Mouse (Mus musculus): ENCODE results near the gene Prkn. TPM values are rescaled to one million over a fixed set of nuclear protein-coding genes. Genes with fewer than 3 reads are reported as not detected.

The Prkn gene
- total and polyA plus RNA-seq, 2 experiments, result 2.5 to 8.9 TPM

- no peak overlapping the region for H3K4me3 ChIP-seq (ENCODE audit: insufficient read depth, low read depth, low read length)
- WGBS, result 88% methylated on average over 4 of the region's 4 CpGs
- TF ChIP-seq CTCF (IDR thresholded peaks at IDR 0.05; ENCODE audit: low read depth, low read length), result no peak
- TF ChIP-seq POLR2A (IDR thresholded peaks at IDR 0.05; ENCODE audit: extremely low read depth, insufficient read depth, low read length), result no peak
- DNase-seq (ENCODE audit: extremely low read depth, low read depth, low spot score), result no peak
- no peaks in the 10 kb centered on the region for H3K36me3 ChIP-seq (ENCODE audit: control insufficient read depth, insufficient read depth, low read length)
- H3K27ac ChIP-seq (replicated peaks; ENCODE audit: insufficient read depth, low read depth, low read length), result no peak overlapping the region
- no peaks in the 10 kb centered on the region for H3K79me2 ChIP-seq (ENCODE audit: control insufficient read depth, insufficient read depth, low read length)
- H3K4me1 ChIP-seq (ENCODE audit: control insufficient read depth, insufficient read depth, low read length), result no peaks in the 10 kb centered on the region
- peaks cover 4% of the 10 kb centered on the region; the same call in 1 of the 2 replicates for H3K27me3 ChIP-seq (ENCODE audit: control insufficient read depth, insufficient read depth, low read length)
- no peak overlapping the region for H3K9ac ChIP-seq (ENCODE audit: low read depth, low read length)
These were observed 1091.5 kb downstream of the Prkn start for GRCm38 (mm10) chr17:11931641-11932040.

GRCm38 (mm10) chr17:11933737-11934136 is 1093.6 kb downstream of the Prkn start:
- Histone ChIP-seq H3K4me1 (ENCODE audit: control insufficient read depth, insufficient read depth, low read length) (no peaks in the 10 kb centered on the region), H3K9ac (ENCODE audit: low read depth, low read length) (no peak overlapping the region), H3K36me3 (ENCODE audit: control insufficient read depth, insufficient read depth, low read length) (no peaks in the 10 kb centered on the region), H3K79me2 (ENCODE audit: control insufficient read depth, insufficient read depth, low read length) (no peaks in the 10 kb centered on the region), H3K4me3 (ENCODE audit: insufficient read depth, low read depth, low read length) (no peak overlapping the region), H3K27me3 (ENCODE audit: control insufficient read depth, insufficient read depth, low read length) (peaks cover 4% of the 10 kb centered on the region; the same call in 1 of the 2 replicates), H3K27ac (replicated peaks; ENCODE audit: insufficient read depth, low read depth, low read length) (no peak overlapping the region)
- DNase-seq (ENCODE audit: extremely low read depth, low read depth, low spot score), result no peak
- 76% methylated on average over 5 of the region's 5 CpGs for WGBS
- TF ChIP-seq POLR2A (IDR thresholded peaks at IDR 0.05; ENCODE audit: extremely low read depth, insufficient read depth, low read length), result no peak
- no peak for TF ChIP-seq CTCF (IDR thresholded peaks at IDR 0.05; ENCODE audit: low read depth, low read length)

GRCm38 (mm10) chr17:11947436-11947835 is 1107.3 kb downstream of the Prkn start:
- no peak for DNase-seq (ENCODE audit: extremely low read depth, low read depth, low spot score)
- Histone ChIP-seq H3K4me1 (ENCODE audit: control insufficient read depth, insufficient read depth, low read length) (no peaks in the 10 kb centered on the region), H3K27me3 (ENCODE audit: control insufficient read depth, insufficient read depth, low read length) (no peaks in the 10 kb centered on the region), H3K79me2 (ENCODE audit: control insufficient read depth, insufficient read depth, low read length) (no peaks in the 10 kb centered on the region), H3K27ac (replicated peaks; ENCODE audit: insufficient read depth, low read depth, low read length) (no peak overlapping the region), H3K36me3 (ENCODE audit: control insufficient read depth, insufficient read depth, low read length) (no peaks in the 10 kb centered on the region), H3K4me3 (ENCODE audit: insufficient read depth, low read depth, low read length) (no peak overlapping the region), H3K9ac (ENCODE audit: low read depth, low read length) (no peak overlapping the region)
- TF ChIP-seq CTCF (IDR thresholded peaks at IDR 0.05; ENCODE audit: low read depth, low read length) (no peak), POLR2A (IDR thresholded peaks at IDR 0.05; ENCODE audit: extremely low read depth, insufficient read depth, low read length) (no peak)
- WGBS, result 86% methylated on average over 3 of the region's 3 CpGs

GRCm38 (mm10) chr17:11949551-11950197 is 1109.5 kb downstream of the Prkn start:
- Histone ChIP-seq H3K9ac (ENCODE audit: low read depth, low read length) (no peak overlapping the region), H3K79me2 (ENCODE audit: control insufficient read depth, insufficient read depth, low read length) (no peaks in the 10 kb centered on the region), H3K27me3 (ENCODE audit: control insufficient read depth, insufficient read depth, low read length) (no peaks in the 10 kb centered on the region), H3K36me3 (ENCODE audit: control insufficient read depth, insufficient read depth, low read length) (no peaks in the 10 kb centered on the region), H3K4me3 (ENCODE audit: insufficient read depth, low read depth, low read length) (no peak overlapping the region), H3K4me1 (ENCODE audit: control insufficient read depth, insufficient read depth, low read length) (no peaks in the 10 kb centered on the region), H3K27ac (replicated peaks; ENCODE audit: insufficient read depth, low read depth, low read length) (no peak overlapping the region)
- TF ChIP-seq POLR2A (IDR thresholded peaks at IDR 0.05; ENCODE audit: extremely low read depth, insufficient read depth, low read length) (no peak), CTCF (IDR thresholded peaks at IDR 0.05; ENCODE audit: low read depth, low read length) (no peak)
- DNase-seq (ENCODE audit: extremely low read depth, low read depth, low spot score), result no peak
- 63% methylated on average over 10 of the region's 10 CpGs for WGBS

- Histone ChIP-seq H3K27ac (replicated peaks; ENCODE audit: insufficient read depth, low read depth, low read length) (no peak overlapping the region), H3K4me3 (ENCODE audit: insufficient read depth, low read depth, low read length) (no peak overlapping the region)
- TF ChIP-seq POLR2A (IDR thresholded peaks at IDR 0.05; ENCODE audit: extremely low read depth, insufficient read depth, low read length) (no peak), CTCF (IDR thresholded peaks at IDR 0.05; ENCODE audit: low read depth, low read length) (no peak)
These were observed 1110.0 kb downstream of the Prkn start for GRCm38 (mm10) chr17:11950198-11950594.

GRCm38 (mm10) chr17:11955317-11955716 is 1115.1 kb downstream of the Prkn start:
- H3K36me3 ChIP-seq (ENCODE audit: control insufficient read depth, insufficient read depth, low read length), result no peaks in the 10 kb centered on the region
- WGBS, result 73% methylated on average over 6 of the region's 6 CpGs
- H3K4me1 ChIP-seq (ENCODE audit: control insufficient read depth, insufficient read depth, low read length), result no peaks in the 10 kb centered on the region
- no peaks in the 10 kb centered on the region; the same call in 1 of the 2 replicates for H3K27me3 ChIP-seq (ENCODE audit: control insufficient read depth, insufficient read depth, low read length)
- DNase-seq (ENCODE audit: extremely low read depth, low read depth, low spot score), result no peak
- no peak for TF ChIP-seq CTCF (IDR thresholded peaks at IDR 0.05; ENCODE audit: low read depth, low read length)
- H3K79me2 ChIP-seq (ENCODE audit: control insufficient read depth, insufficient read depth, low read length), result no peaks in the 10 kb centered on the region
- H3K27ac ChIP-seq (replicated peaks; ENCODE audit: insufficient read depth, low read depth, low read length), result no peak overlapping the region
- no peak overlapping the region for H3K4me3 ChIP-seq (ENCODE audit: insufficient read depth, low read depth, low read length)
- no peak overlapping the region for H3K9ac ChIP-seq (ENCODE audit: low read depth, low read length)

More at GRCm38 (mm10) chr17:11950198-11950594, 1110.0 kb downstream of the Prkn start:
- Histone ChIP-seq H3K4me1 (ENCODE audit: control insufficient read depth, insufficient read depth, low read length) (no peaks in the 10 kb centered on the region), H3K27me3 (ENCODE audit: control insufficient read depth, insufficient read depth, low read length) (no peaks in the 10 kb centered on the region), H3K36me3 (ENCODE audit: control insufficient read depth, insufficient read depth, low read length) (no peaks in the 10 kb centered on the region), H3K9ac (ENCODE audit: low read depth, low read length) (no peak overlapping the region), H3K79me2 (ENCODE audit: control insufficient read depth, insufficient read depth, low read length) (no peaks in the 10 kb centered on the region)
- 69% methylated on average over 8 of the region's 8 CpGs for WGBS
- no peak for DNase-seq (ENCODE audit: extremely low read depth, low read depth, low spot score)

All from liver, adult 2 months (tissue).